Mouse (Mus musculus) embryo, embryonic 9.5 days (tissue): ENCODE data around the gene Mst1r.
A peak's percentile ranks its signal among the peaks of the same experiment; 100 is the strongest.

ENCODE experiments used
- DNase-seq: peaks from one replicate; pipeline ENCODE4 v3.0.0-alpha.2; 2017; ENCODE audit errors: extremely low spot score

Mst1r gene

DNA sequence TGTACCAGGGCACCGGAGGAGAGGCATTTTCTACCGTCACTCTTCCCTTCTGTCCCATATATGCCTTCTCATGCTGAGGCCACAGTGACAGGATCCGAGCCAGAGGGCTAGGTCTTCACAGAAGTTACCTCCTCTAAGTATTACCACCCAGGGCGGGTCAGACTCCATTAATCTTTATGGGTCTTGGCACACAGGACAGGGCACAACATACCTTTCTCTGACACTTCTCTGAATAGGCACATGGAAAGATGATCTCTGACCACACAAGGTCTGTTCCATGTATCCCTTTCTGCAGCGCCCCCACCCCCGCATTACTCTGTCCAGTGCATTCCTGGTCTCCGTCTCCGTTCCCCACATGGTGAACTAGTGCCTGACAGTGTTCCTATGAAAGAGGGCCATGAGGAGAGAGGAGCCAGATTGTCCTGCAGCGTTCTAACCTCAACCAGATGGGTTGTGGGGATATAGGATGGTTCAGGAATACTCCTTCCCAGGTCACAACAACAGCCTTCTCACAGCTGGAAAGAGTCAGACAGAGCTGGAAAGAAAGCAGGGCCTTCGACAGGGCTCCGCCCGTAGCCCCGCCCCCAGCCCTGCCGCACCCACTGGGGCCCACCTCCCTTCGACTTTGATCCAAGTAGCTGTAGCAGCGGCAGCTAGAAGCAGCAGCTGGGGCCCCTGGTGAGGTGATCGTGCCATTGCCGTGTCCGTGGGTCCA lies at the start of gene Mst1r:
Gene Mst1r, plus strand, starts transcription at position 622 of the 715 bp plus-strand sequence.
- peak; percentile 81 for DNase-seq

DNA sequence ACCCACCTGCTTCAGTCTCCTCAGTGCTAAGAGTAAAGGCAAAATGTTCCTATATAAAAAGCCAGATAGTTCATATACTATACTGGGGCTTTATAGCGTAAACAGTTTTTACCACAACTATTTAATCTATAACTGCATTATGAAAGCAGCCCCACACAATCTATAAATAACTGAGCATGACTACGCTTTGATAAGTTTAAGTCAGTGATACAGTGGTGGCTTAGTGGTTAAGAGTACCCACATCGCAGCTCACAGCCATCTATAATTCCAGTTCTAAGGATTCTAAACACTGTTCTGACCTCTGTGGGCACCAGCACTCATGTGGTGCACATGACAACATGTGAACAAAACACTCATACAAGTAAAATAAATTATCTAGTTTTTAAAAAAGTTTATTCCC lies 48.3 kb upstream of the Mst1r start:
- DNase-seq, result no peak

DNA sequence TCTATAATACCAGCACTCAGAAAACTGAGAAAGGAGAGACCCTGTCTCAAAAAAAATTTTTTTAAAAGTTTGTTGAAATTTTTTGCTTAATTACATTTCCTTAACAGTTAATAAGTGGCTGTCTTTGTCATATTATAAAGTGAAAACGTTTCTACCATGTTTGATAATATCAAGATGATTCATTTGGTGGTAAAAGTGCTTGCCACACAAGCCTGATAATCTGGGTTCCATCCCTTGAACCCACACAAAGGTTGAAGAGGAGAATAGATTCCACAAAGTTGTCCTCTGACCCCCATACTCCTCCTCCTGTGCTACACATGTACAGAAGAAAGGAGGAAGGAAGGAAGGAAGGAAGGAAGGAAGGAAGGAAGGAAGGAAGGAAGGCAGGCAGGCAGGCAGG lies 42.2 kb upstream of the Mst1r start:
- no peak for DNase-seq

DNA sequence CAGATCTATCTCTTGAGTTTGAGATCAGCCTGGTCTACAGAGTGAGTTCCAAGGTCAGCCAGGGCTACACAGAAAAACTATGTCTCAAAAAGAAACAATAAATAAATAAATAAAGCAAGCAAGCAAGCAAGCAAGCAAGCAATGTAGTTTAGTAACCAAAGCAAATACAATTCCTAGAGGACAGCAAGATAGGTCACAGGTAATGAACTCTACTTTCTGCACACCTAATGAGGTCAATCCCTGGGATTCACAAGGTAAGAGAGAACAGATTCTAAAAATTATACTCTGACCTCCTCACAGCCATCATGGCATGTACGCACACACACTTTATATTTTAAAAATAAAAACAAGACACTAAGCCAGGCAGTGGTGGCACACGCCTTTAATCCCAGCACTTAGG lies 40.6 kb upstream of the Mst1r start:
- DNase-seq, result no peak

DNA sequence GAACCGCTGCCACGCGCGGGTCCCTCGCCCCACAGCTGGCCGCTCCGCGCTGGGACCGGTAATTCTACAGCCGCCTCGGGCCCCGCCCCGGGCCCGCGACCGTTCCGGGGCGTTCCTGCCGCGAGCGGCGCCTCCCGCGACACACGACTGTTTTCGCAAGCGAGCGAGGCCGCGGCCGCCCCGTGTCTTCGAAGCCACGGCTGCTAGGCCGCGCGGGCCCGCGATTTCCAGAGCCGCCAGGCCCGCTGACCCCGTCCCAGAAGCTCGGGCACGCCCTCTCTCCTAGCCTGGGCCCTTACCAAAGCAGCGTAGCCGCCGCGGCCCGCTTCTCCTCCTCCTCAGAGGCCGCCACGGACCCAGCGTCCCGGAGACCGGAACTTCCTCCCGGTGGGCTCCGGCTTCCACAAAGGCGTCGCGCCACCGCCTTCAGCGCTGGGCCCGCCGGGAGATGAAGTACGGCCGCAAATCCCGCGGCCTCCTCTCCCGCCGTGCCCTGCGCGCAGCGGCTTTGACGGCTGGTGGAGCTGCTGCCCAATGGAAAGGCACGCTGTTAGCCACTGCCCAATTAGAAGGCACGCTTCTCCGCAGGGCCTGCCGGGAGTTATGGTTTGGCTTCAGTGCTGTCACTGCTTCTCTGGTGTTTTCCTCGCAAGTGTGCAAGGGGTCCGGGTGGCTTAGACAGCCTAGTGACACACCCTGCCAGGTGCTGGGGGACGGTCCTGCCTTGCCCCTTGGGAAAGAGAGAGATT lies 34.1 kb upstream of the Mst1r start:
- peak; percentile 90 for DNase-seq

DNA sequence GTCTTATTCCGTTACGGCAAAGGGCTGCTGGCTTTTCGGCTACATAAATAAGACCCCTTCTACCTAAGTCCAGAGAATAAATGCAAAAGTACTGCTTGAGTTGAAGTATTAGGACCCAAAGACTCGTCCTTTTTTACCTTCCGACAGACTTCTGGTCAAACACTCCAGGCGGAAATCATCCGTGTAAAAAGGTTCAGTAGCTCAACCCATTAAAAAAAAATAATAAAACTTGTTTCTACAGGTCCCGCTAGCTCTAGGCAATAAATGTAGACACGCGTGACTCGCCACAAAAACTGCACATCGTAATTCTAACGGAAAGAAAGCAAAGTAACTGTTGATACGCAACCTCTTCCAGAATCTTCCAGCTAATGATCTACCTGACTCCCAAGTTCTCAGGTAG lies 33.5 kb upstream of the Mst1r start, which contains the start of gene Rbm6:
Gene Rbm6, minus strand, starts transcription at position 101 of the 400 bp plus-strand sequence.
- no peak for DNase-seq

DNA sequence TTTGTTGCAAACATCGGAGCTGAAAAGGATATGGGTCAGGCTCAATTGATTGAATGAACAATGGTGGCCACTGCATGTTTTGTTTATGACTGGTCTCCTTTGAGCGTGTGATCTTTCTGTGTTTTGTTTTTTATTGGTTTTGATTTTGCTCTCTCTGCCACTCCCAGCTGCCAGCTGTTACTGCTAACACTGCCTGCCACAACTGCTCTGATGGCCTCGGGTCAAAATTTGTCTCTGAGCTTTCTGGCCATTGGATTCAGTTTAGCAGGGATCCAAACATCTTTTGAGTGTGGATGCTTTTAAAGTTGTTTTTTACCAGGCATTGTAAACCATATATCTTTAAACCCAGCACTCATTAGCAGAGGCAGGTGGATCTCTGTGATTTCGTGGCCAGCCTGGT lies 26.3 kb upstream of the Mst1r start:
- DNase-seq, result no peak

DNA sequence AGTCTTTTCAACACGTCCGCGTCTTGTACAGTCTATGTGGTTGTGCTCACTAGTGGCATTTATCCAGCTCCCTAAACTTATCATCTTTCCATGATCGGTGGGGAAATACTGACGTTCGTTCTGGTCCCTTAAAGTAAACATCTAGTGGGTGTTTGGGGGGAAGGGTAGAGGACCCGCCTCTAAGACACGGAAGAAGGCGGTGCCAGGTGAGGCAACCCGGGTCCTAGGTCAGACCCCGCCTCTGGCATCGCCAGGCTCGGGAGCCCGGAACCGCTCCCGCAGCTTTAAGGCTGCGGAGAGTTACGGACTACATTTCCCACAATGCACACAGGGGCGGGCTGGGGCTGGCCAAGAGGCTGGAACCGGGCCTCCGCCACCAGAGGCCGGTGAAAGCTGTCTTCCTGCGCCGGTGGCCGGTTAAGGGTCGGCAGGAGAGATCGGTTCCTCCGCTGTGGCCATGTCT lies 18.8 kb upstream of the Mst1r start, which contains the start of gene Mon1a:
Gene Mon1a, plus strand, starts transcription at position 348 of the 463 bp plus-strand sequence.
- DNase-seq, result peak; percentile 86

DNA sequence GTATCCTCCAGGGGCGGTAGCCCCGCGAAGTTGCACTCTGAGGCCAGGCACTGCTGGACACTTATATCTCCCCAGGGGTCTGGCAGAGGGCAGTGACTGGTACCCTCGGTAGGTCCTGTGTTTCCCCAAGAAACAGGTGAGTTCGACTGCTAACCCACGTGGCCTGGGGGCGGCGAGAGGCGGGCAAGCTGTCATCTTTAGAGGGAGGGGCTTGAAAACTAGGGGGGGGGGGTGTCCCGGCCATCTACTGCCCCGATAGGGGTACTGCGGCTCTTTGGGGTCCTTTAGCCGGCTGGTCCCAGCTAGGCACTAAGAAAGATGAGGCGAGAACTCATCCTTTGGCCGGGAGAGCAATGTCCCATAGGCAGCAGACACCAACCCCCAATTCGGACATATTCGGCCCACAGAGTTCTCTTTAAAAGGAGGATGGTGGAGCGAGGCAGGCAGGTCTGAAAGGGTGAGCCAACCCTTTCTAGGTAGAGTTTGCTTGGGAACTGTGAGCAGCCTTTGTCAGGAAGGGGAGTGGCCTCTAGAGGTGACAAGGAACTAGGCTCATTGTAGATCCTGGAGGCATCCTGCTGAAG lies 18.3 kb upstream of the Mst1r start:
- DNase-seq, result no peak

DNA sequence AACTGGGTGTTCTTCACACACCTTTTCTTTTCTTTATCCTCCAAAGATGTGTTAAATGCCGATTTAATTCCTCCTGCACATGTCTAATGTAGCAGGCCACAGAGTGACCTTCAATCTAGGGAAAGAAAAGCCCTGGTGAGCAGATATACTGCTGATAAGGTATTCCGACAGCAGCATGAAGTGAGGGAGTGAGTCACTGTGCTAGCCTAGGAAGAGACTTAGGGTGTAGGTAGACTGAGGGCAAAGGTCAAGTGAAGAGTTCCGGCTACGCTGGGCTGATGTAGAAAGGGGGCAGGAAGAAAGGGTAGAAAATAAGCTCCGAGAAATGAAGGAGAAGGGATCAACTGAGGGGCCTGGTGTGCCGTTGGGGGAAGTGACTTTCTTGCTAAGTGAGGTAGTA lies 16.4 kb upstream of the Mst1r start:
- DNase-seq, result no peak

DNA sequence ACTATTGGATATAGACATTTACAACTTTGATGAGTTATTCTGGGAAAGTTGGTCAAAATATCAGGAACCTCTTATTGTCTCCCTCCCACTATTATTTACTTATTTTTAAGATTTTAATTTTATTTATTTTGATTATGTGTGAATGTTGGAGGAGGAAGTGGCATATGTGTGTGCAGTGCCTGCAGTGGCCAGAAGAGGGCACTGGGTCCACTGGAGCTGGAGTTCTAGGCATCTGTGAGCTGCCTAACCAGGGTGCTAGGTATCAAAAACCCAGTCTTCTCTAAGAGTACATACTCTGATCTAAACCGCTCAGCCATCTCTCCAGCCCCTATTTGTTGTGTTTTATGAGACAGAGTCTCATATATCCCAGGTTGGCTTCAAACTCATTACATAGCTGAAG lies 15.7 kb upstream of the Mst1r start:
- no peak for DNase-seq

DNA sequence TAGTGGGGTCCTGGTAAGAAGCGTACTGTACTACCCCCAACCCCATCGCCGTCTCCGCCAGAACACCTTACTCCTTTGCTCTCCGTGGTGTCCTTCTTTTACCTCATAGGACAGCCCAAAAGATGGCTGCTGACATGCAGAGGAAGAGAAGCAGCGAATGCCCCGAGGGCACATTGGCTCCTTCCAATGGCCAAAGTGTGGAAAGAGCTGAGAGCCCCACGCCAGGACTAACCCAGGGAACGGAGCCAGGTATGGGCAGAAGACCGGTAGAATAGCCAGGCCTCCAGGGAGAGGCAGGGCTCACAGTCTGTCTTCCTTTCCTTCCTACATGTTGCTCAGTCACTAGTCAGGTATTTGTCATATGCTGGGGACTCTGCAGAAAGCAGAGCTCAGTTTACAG lies 8.1 kb upstream of the Mst1r start:
- no peak for DNase-seq

DNA sequence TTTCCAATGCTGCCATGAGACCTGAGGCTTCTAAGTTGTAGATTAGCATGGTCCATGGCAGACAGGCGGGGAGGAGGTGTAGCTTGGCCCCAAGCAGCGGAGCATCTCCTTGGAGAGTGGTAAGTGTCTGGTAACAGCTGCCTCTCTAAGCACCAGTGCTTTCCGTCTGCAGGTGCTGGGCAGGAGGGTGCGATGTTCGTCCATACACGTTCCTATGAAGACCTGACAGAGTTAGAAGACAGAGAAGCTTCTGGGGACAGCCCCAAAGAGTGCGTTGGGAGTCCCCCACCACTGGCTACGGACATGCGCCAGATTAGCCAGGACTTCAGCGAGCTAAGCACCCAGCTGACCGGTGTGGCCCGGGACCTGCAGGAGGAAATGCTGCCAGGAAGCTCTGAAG lies 6.8 kb upstream of the Mst1r start:
- DNase-seq, result no peak

DNA sequence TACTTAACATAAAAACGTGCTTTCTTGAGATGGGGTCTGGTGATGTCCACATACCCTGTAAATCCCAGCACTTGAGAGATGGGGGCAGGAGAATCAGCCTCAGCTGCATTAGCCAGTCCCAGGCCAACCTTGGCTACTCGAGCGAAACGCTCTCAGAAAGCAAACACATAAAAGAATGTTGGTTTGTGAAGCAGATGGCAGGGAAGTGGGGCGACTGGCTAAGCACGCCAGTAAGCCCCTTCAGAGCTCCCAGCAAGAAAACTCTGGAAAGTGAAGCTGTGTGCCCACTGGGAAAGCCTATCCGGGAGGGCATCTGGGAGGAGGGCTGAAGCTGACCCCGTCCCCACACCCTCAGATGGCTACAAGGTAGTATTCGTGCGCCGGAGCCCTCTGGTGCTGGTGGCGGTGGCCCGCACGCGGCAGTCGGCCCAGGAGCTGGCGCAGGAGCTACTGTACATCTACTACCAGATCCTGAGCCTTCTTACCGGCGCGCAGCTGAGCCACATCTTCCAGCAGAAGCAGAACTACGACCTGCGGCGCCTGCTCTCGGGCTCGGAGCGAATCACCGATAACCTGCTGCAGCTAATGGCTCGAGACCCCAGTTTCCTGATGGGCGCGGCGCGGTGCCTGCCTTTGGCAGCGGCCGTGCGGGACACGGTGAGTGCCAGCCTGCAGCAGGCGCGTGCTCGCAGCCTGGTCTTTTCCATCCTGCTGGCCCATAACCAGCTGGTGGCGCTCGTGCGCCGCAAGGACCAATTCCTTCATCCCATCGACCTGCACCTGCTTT lies 5.6 kb upstream of the Mst1r start:
- peak; percentile 83 for DNase-seq

DNA sequence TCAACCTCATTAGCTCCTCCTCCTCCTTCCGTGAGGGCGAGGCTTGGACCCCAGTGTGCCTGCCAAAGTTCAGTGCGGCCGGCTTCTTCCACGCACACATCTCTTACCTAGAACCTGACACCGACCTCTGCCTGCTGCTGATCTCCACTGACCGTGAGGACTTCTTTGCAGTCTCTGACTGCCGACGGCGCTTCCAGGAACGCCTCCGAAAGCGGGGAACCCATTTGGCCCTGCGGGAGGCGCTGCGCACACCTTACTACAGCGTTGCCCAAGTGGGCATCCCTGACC lies 5.1 kb upstream of the Mst1r start:
- no peak for DNase-seq

DNA sequence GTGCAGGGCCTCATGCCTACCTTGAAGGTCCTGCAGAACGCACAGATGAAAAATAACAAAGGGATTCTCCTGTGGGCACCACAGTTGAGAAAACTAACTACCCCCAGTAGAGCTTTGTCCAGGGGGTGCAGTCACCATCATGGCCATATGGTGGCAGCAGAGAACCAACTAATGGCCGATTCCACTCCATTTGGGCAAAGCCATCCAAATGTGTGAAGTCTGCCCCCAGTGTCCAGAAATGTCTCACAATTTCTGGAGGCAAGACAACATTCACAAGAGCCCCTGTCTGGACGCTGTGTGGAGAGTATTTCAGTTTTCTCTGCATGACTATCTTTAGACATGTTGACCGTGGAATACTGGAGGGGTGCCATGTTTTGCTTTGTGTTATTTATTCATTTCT lies 1.9 kb upstream of the Mst1r start:
- peak; percentile 89 for DNase-seq

DNA sequence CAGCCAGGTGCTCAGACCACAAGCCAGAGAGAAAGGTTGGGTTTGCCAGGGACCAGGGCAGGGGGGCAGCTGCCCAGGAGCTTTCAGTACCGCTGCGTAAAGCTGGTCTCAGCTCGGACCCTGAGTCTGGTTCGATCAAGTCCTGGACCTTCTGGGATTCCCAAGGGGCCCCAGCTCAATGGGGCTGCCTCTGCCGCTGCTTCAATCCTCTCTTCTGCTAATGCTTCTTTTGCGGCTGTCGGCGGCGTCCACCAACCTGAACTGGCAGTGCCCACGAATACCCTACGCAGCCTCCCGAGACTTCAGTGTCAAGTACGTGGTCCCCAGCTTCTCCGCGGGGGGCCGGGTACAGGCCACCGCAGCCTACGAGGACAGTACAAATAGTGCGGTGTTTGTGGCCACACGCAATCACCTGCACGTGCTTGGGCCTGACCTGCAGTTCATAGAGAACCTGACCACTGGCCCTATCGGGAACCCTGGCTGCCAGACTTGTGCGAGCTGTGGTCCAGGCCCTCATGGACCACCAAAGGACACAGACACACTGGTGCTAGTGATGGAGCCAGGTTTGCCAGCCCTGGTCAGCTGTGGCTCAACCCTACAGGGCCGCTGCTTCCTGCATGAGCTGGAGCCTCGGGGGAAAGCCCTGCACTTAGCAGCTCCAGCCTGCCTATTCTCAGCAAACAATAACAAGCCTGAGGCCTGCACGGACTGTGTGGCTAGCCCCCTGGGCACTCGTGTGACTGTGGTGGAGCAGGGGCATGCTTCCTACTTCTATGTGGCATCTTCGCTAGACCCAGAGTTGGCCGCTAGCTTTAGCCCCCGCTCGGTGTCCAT lies 511 bp downstream of the Mst1r start:
- no peak for DNase-seq

DNA sequence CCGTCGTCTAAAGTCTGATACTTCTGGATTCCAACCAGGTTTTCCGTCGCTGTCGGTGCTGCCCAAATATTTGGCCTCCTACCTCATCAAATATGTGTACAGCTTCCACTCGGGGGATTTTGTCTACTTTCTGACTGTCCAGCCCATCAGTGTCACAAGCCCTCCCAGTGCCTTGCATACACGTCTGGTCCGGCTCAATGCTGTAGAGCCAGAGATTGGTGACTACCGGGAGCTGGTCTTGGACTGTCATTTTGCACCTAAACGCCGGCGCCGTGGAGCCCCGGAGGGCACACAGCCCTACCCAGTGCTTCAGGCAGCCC lies 1.1 kb downstream of the Mst1r start:
- no peak for DNase-seq

DNA sequence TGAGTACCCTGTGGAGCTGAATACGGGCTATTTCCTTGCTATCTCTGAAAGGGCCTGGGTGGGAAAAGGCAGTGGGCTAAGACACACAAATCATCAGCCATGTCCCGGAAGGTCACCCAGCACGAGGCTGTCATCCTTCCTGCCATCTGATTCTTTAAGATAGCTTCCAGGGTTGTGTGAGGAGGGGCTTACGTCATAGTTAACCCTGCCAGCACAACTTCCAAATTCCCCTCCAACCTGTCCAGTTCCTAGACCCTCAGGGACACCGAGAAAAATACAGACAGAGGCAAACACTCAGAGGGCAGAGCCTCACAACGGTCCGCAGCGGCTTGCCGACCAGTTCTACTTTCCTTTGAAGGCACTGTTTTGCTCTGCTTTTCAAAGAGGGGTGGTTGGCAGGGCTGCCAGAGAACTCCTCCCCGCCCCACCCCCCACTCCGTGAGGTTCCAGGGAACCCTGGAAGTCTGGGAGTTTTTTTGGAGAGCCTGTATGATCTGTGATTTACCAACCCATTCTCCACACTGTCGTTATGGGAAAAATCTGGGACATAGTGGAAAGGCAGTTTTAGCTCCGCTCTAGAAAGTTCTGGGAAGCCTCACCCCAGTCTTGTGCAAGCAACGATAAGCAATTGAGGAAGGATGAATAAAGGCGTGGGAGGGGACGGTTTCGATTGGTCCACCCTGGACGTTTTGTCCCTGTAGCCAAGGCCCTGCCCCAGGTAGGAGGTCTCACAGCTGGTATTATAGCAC lies 1.9 kb downstream of the Mst1r start:
- DNase-seq, result no peak

DNA sequence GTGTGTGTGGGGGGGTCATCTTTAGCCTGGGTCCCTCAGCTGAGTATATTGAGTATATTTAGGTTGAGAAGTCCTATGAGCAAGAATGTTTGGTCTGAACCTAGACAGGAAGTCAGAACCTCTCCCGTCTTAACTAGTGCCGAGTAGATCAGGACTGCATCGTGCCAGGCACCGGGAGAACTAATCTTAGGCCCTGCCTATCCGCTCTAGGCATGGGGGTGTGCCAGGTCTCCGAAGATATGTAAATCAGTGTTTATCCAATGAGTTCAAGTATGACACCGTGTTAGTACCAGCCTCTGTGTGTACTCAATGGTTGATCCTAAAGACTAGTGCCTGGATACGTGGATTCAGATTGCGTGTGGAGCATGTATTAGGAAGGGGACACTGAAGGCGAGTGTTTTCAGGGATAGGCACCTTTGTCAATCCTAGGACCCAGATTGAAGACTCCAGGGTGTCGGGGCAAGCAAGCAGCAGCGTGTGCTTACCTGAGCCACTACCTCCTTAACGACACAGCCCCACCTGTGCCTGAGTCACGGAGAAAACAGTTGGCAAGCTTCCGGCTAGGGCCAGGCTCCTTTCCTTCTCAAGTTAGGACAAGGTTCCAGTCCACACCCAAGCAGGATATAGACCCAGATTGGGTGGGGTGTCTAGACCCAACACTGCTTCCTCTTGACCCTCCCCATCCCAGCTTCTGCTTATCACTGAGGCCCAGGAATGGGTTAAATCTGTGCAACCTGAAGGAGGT lies 3.5 kb downstream of the Mst1r start:
- DNase-seq, result no peak
